Comparison of ENCODE assay signal across 8 mouse cellular contexts in genomic region chr3:79286376-79287107, GRCm38 (mm10). TPM values are rescaled to one million over a fixed set of nuclear protein-coding genes. Genes with fewer than 3 reads are reported as not detected.
A peak's percentile ranks its signal among the peaks of the same experiment; 100 is the strongest.
DNase-seq lines count a peak whose midpoint lies in the region; ATAC-seq and TF ChIP-seq lines count a peak whose summit lies in the region.

TSS of gene Rapgef2 (minus strand) at chr3:79286517.

- no peaks in the 10 kb centered on the region for H3K79me2 ChIP-seq in CH12.LX (replicated peaks; ENCODE audit: control insufficient read depth, extremely low read depth, insufficient read depth, poor library complexity, severe bottlenecking)

- ATAC-seq in heart, embryonic 14.5 days (ENCODE audit: insufficient number of reproducible peaks, insufficient read depth, low FRiP score, low read depth), result peak; percentile 80
- ATAC-seq in liver, embryonic 14.5 days (ENCODE audit: insufficient read depth), result peak; percentile 77

- peaks cover 17% of the 10 kb centered on the region for H3K27me3 ChIP-seq in CH12.LX (replicated peaks)
- peaks cover 26% of the 10 kb centered on the region for H3K27me3 ChIP-seq in forebrain, embryonic 10.5 days (ENCODE audit: poor library complexity, severe bottlenecking)
- H3K27me3 ChIP-seq in heart, embryonic 14.5 days (ENCODE audit: control insufficient read depth, insufficient read depth, low read length), result peaks cover 8% of the 10 kb centered on the region; the same call in 1 of the 2 replicates
- peaks cover 40% of the 10 kb centered on the region for H3K27me3 ChIP-seq in liver, embryonic 14.5 days (ENCODE audit: control insufficient read depth, insufficient read depth, low read length)

- no peak for DNase-seq in CH12.LX (ENCODE audit: extremely low read depth)
- peak; percentile 68 for DNase-seq in brain, embryonic 14.5 days (ENCODE audit: low read depth)
- peak; percentile 65 for DNase-seq in forebrain, embryonic 10.5 days (ENCODE audit: extremely low spot score, low spot score)
- peak; percentile 85 for DNase-seq in kidney, postnatal 10 days
- DNase-seq in liver, embryonic 14.5 days (ENCODE audit: low read depth in 3 of 3, low spot score in 3 of 3), result peak in 2 of 3 experiments; percentile 24 to 27
- peak; percentile 41 to 43 for DNase-seq in natural killer cell, adult 2 months (ENCODE audit: low spot score in 2 of 2)
- peak; percentile 81 for DNase-seq in testis, postnatal 10 days (ENCODE audit: low spot score)

- no peak for TF ChIP-seq POLR2A in CH12.LX (IDR thresholded peaks at IDR 0.05; ENCODE audit: low read depth, low read length)
- TF ChIP-seq POLR2A in brain, embryonic 14.5 days (IDR thresholded peaks at IDR 0.05; ENCODE audit: borderline replicate concordance, extremely low read depth, insufficient read depth, insufficient read length, poor library complexity, severe bottlenecking), result no peak

- no peaks in the 10 kb centered on the region for H3K36me3 ChIP-seq in CH12.LX (replicated peaks in 1 of 2; ENCODE audit: control insufficient read depth in 1 of 2, insufficient read depth in 1 of 2, low read length in 1 of 2)
- no peaks in the 10 kb centered on the region for H3K36me3 ChIP-seq in forebrain, embryonic 10.5 days (replicated peaks)
- no peaks in the 10 kb centered on the region for H3K36me3 ChIP-seq in heart, embryonic 14.5 days (ENCODE audit: control insufficient read depth, insufficient read depth, low read length)
- no peaks in the 10 kb centered on the region for H3K36me3 ChIP-seq in liver, embryonic 14.5 days (replicated peaks; ENCODE audit: control insufficient read depth, insufficient read depth, low read depth)

- TF ChIP-seq RAD21 in CH12.LX (IDR thresholded peaks at IDR 0.05; ENCODE audit: low read depth, low read length), result no peak

- H3K4me1 ChIP-seq in CH12.LX (ENCODE audit: control insufficient read depth in 1 of 2, insufficient read depth in 2 of 2), result peaks cover 0 to 18% of the 10 kb centered on the region in 2 experiments; a peak in 2 of 4 replicates
- peaks cover 48% of the 10 kb centered on the region for H3K4me1 ChIP-seq in forebrain, embryonic 10.5 days
- peaks cover 15 to 39% of the 10 kb centered on the region in 2 experiments for H3K4me1 ChIP-seq in heart, embryonic 14.5 days (ENCODE audit: control insufficient read depth in 2 of 2, insufficient read depth in 2 of 2, low read length in 2 of 2)
- H3K4me1 ChIP-seq in liver, embryonic 14.5 days (replicated peaks; ENCODE audit: control insufficient read depth in 2 of 2, insufficient read depth in 2 of 2, low read length in 1 of 2), result peaks cover 0 to 15% of the 10 kb centered on the region in 2 experiments; a peak in 2 of 4 replicates

- no peak within 1 kb of the TSS for H3K9ac ChIP-seq in CH12.LX (ENCODE audit: insufficient read depth, low read depth)
- H3K9ac ChIP-seq in heart, embryonic 14.5 days (ENCODE audit: low read length), result peak within 1 kb of the TSS; percentile 89
- H3K9ac ChIP-seq in liver, embryonic 14.5 days (replicated peaks), result peak within 1 kb of the TSS; percentile 59

- H3K4me3 ChIP-seq in CH12.LX (replicated peaks in 1 of 3; ENCODE audit: low read depth in 2 of 3, low read length in 2 of 3, poor library complexity in 1 of 3), result peak within 1 kb of the TSS; percentile 47 to 81 (median 48)
- peak within 1 kb of the TSS; percentile 94 for H3K4me3 ChIP-seq in forebrain, embryonic 10.5 days
- H3K4me3 ChIP-seq in heart, embryonic 14.5 days (ENCODE audit: control insufficient read depth in 1 of 2, insufficient read depth in 1 of 2, low read depth in 1 of 2, low read length in 2 of 2), result peak within 1 kb of the TSS; percentile 90 to 99
- H3K4me3 ChIP-seq in liver, embryonic 14.5 days (ENCODE audit: insufficient read depth in 1 of 2, low read depth in 2 of 2, low read length in 2 of 2), result peak within 1 kb of the TSS; percentile 65 to 76

- peak within 1 kb of the TSS; percentile 15 for H3K4me2 ChIP-seq in CH12.LX (ENCODE audit: insufficient read depth, low read depth, poor library complexity, severe bottlenecking)
- peak within 1 kb of the TSS; percentile 89 for H3K4me2 ChIP-seq in heart, embryonic 14.5 days (ENCODE audit: low read length)
- H3K4me2 ChIP-seq in liver, embryonic 14.5 days (ENCODE audit: low read depth), result peak within 1 kb of the TSS; percentile 85

- WGBS in forebrain, embryonic 10.5 days, result under 1% methylated on average over 97 of the region's 97 CpGs
- WGBS in heart, embryonic 14.5 days, result under 1% methylated on average over 93 of the region's 97 CpGs
- under 1% methylated on average over 81 of the region's 97 CpGs for WGBS in liver, embryonic 14.5 days (ENCODE audit: insufficient replicate concordance)

- TF ChIP-seq EP300 in CH12.LX (IDR thresholded peaks at IDR 0.05; ENCODE audit: low read length), result no peak
- TF ChIP-seq EP300 in liver, embryonic 14.5 days (IDR thresholded peaks at IDR 0.05; ENCODE audit: low read depth), result no peak

- dilution Hi-C loops in CH12.LX (cut with MboI; ENCODE audit: extremely low pct_ligation_motif_present, extremely low pct_unique_long_range_greater_than_20kb, low sequenced_read_pairs), result no loop called here

- H3K9me3 ChIP-seq in CH12.LX (replicated peaks; ENCODE audit: low read length), result no peaks in the 10 kb centered on the region
- H3K9me3 ChIP-seq in forebrain, embryonic 10.5 days, result no peaks in the 10 kb centered on the region
- H3K9me3 ChIP-seq in heart, embryonic 14.5 days (ENCODE audit: control insufficient read depth, low read length), result no peaks in the 10 kb centered on the region
- no peaks in the 10 kb centered on the region for H3K9me3 ChIP-seq in liver, embryonic 14.5 days (ENCODE audit: control insufficient read depth, low read length)

- in situ Hi-C loops in CH12.LX (cut with MboI; ENCODE audit: low pct_ligation_motif_present, low pct_unique_long_range_greater_than_20kb, low sequenced_read_pairs), result no loop called here

- no peak within 1 kb of the TSS for H3K27ac ChIP-seq in CH12.LX (ENCODE audit: insufficient read depth, low read depth)
- peak within 1 kb of the TSS; percentile 96 for H3K27ac ChIP-seq in forebrain, embryonic 10.5 days
- H3K27ac ChIP-seq in heart, embryonic 14.5 days (replicated peaks in 1 of 2; ENCODE audit: control insufficient read depth in 1 of 2, insufficient read depth in 1 of 2, low read depth in 2 of 2, low read length in 2 of 2), result peak within 1 kb of the TSS; percentile 95 to 98
- H3K27ac ChIP-seq in liver, embryonic 14.5 days, result no peak within 1 kb of the TSS; the same call in 1 of the 2 replicates

- TF ChIP-seq CTCF in CH12.LX (conservative IDR thresholded peaks at IDR 0.05 in 1 of 2, IDR thresholded peaks at IDR 0.05 in 1 of 2; ENCODE audit: low read depth in 2 of 2, low read length in 2 of 2), result no peak
- no peak for TF ChIP-seq CTCF in brain, embryonic 14.5 days (IDR thresholded peaks at IDR 0.05; ENCODE audit: borderline replicate concordance, extremely low read depth, insufficient read depth, insufficient read length)
- TF ChIP-seq CTCF in liver, embryonic 14.5 days (IDR thresholded peaks at IDR 0.05; ENCODE audit: low read depth), result no peak

TF ChIP-seq in CH12.LX, 34 proteins besides CTCF, POLR2A, EP300 and RAD21:
- TF ChIP-seq TBP (conservative IDR thresholded peaks at IDR 0.05; ENCODE audit: low read depth, low read length) (no peak), SMC3 (IDR thresholded peaks at IDR 0.05; ENCODE audit: low read depth, low read length) (no peak), MXI1 (IDR thresholded peaks at IDR 0.05; ENCODE audit: low read depth, low read length) (no peak), ETS1 (conservative IDR thresholded peaks at IDR 0.05; ENCODE audit: low read depth, low read length) (no peak), JUND (conservative IDR thresholded peaks at IDR 0.05; ENCODE audit: low read depth, low read length) (no peak), BHLHE40 (IDR thresholded peaks at IDR 0.05; ENCODE audit: low read depth, low read length) (no peak), NRF1 (IDR thresholded peaks at IDR 0.05; ENCODE audit: low read depth, low read length) (no peak), MAZ (IDR thresholded peaks at IDR 0.05; ENCODE audit: low read depth, low read length) (no peak), ZMIZ1 (IDR thresholded peaks at IDR 0.05; ENCODE audit: low read depth, low read length) (no peak), CHD2 (IDR thresholded peaks at IDR 0.05; ENCODE audit: low read length) (no peak), JUN (IDR thresholded peaks at IDR 0.05; ENCODE audit: insufficient read depth, low read depth, low read length) (no peak), ZNF384 (IDR thresholded peaks at IDR 0.05; ENCODE audit: low read depth, low read length) (no peak), USF2 (conservative IDR thresholded peaks at IDR 0.05; ENCODE audit: low read depth, low read length) (no peak), ELF1 (IDR thresholded peaks at IDR 0.05; ENCODE audit: low read depth, low read length) (no peak), GABPA (IDR thresholded peaks at IDR 0.05; ENCODE audit: insufficient replicate concordance, low read depth, low read length) (no peak), UBTF (IDR thresholded peaks at IDR 0.05; ENCODE audit: low read depth, low read length) (no peak), MYC (IDR thresholded peaks at IDR 0.05; ENCODE audit: low read depth, low read length) (no peak), HCFC1 (IDR thresholded peaks at IDR 0.05; ENCODE audit: low read depth, low read length) (no peak), NELFE (IDR thresholded peaks at IDR 0.05; ENCODE audit: low read depth, low read length) (no peak)
TF ChIP-seq in CH12.LX: peak in this region for 0.

RNA-seq across cellular contexts. Expression of gene Rapgef2, which starts in this region (rescaled TPM):
- 0.72 and 0.92 TPM in 2 replicates for total RNA-seq in CH12.LX (2012; rRNA removed)
- total RNA-seq in CH12.LX (2014; rRNA removed), result 2.4 and 2.6 TPM in 2 replicates
- 2.1 and 3.1 TPM in 2 replicates for polyA plus RNA-seq in CH12.LX (2012; ENCODE audit: insufficient read length, low read depth)
- polyA plus RNA-seq in brain, embryonic 14.5 days (2012; rRNA removed), result 17.8 and 24.0 TPM in 2 replicates
- 4.4 and 5.2 TPM in 2 replicates for polyA plus RNA-seq in forebrain, embryonic 10.5 days (2016; fragmentation: Nextera tagmentation; extraction: Ambion mirVana)
- 7.3 and 8.0 TPM in 2 replicates for polyA plus RNA-seq in heart, embryonic 14.5 days (2014; fragmentation: Nextera tagmentation; extraction: Ambion mirVana)
- 0.92 and 1.2 TPM in 2 replicates for polyA plus RNA-seq in liver, embryonic 14.5 days (2012; rRNA removed)
- 1.2 and 1.7 TPM in 2 replicates for polyA plus RNA-seq in liver, embryonic 14.5 days (2014; fragmentation: Nextera tagmentation; extraction: Ambion mirVana)

Comparison
In these comparisons a context has a peak if more than half of its experiments do, and no peak if none do; other contexts are left out.
1. H3K27ac ChIP-seq: peak in forebrain, embryonic 10.5 days (single experiment) and heart, embryonic 14.5 days (2 of 2); none in CH12.LX (single experiment) and liver, embryonic 14.5 days (single experiment).
2. H3K4me2 ChIP-seq: peak in every context shown above with its lines; median percentile 89 in heart, embryonic 14.5 days; 85 in liver, embryonic 14.5 days; 15 in CH12.LX.
3. Peak in every context shown above with its lines, with median percentiles within 50 percentile points of each other: H3K4me3 ChIP-seq.